Mouse (Mus musculus): ENCODE data around the gene Enpp4.

Enpp4 gene

GRCm38 (mm10) chr17:44105287-44106138 is at the start of gene Enpp4:
Gene Enpp4 (minus strand): TSS chr17:44105809.
- peak; percentile 82 for DNase-seq (ENCODE audit: low spot score)

GRCm38 (mm10) chr17:44155204-44155603 is 49.6 kb upstream of the Enpp4 start:
- no peak for DNase-seq (ENCODE audit: low spot score)

- DNase-seq (ENCODE audit: low spot score) = no peak
These were observed 48.3 kb upstream of the Enpp4 start for GRCm38 (mm10) chr17:44153871-44154270.

- DNase-seq (ENCODE audit: low spot score) = no peak
These were observed 46.3 kb upstream of the Enpp4 start for GRCm38 (mm10) chr17:44151889-44152288.

GRCm38 (mm10) chr17:44151130-44151529 is 45.5 kb upstream of the Enpp4 start:
- DNase-seq (ENCODE audit: low spot score) = no peak

- no peak for DNase-seq (ENCODE audit: low spot score)
These were observed 42.7 kb upstream of the Enpp4 start for GRCm38 (mm10) chr17:44148109-44148846.

- DNase-seq (ENCODE audit: low spot score) = no peak
These were observed 40.2 kb upstream of the Enpp4 start for GRCm38 (mm10) chr17:44145806-44146205.

GRCm38 (mm10) chr17:44136863-44137640 is 31.4 kb upstream of the Enpp4 start:
- DNase-seq (ENCODE audit: low spot score) = no peak

GRCm38 (mm10) chr17:44136018-44136417 is 30.4 kb upstream of the Enpp4 start:
- no peak for DNase-seq (ENCODE audit: low spot score)

GRCm38 (mm10) chr17:44134545-44134944 is 28.9 kb upstream of the Enpp4 start:
- no peak for DNase-seq (ENCODE audit: low spot score)

- DNase-seq (ENCODE audit: low spot score) = no peak
These were observed 28.5 kb upstream of the Enpp4 start for GRCm38 (mm10) chr17:44134106-44134505.

GRCm38 (mm10) chr17:44130429-44130828 is 24.8 kb upstream of the Enpp4 start:
- DNase-seq (ENCODE audit: low spot score) = peak; percentile 66

- no peak for DNase-seq (ENCODE audit: low spot score)
These were observed 23.6 kb upstream of the Enpp4 start for GRCm38 (mm10) chr17:44129092-44129750.

GRCm38 (mm10) chr17:44121366-44122100 is 15.9 kb upstream of the Enpp4 start:
- DNase-seq (ENCODE audit: low spot score) = no peak

- DNase-seq (ENCODE audit: low spot score) = no peak
These were observed 12.6 kb upstream of the Enpp4 start for GRCm38 (mm10) chr17:44118231-44118630.

GRCm38 (mm10) chr17:44117721-44118120 is 12.1 kb upstream of the Enpp4 start:
- DNase-seq (ENCODE audit: low spot score) = no peak

- DNase-seq (ENCODE audit: low spot score) = no peak
These were observed 11.0 kb upstream of the Enpp4 start for GRCm38 (mm10) chr17:44116584-44116983.

- no peak for DNase-seq (ENCODE audit: low spot score)
These were observed 2.7 kb upstream of the Enpp4 start for GRCm38 (mm10) chr17:44108331-44108730.

- no peak for DNase-seq (ENCODE audit: low spot score)
These were observed 3.6 kb downstream of the Enpp4 start for GRCm38 (mm10) chr17:44101961-44102360.

- DNase-seq (ENCODE audit: low spot score) = no peak
These were observed 4.7 kb downstream of the Enpp4 start for GRCm38 (mm10) chr17:44100906-44101305.

- DNase-seq (ENCODE audit: low spot score) = no peak
These were observed 5.1 kb downstream of the Enpp4 start for GRCm38 (mm10) chr17:44100486-44100885.

All from c-Kit-positive CD71-positive TER-119-positive erythroid progenitor cells, embryonic 14.5 days (primary cell).